Mouse (Mus musculus) CH12.LX (cell line): Measurements from ENCODE around the gene Lrmda.

Source experiments
- CHD2 ChIP-seq: IDR thresholded peaks from 2 replicates; pipeline ENCODE4 v1.6.1; 2011; ENCODE audit warnings: low read length, improper control_type of control experiment
- CTCF ChIP-seq, 2 experiments: IDR thresholded peaks in 1 of 2; conservative IDR thresholded peaks in 1 of 2; 2 replicates each; pipeline ENCODE4 v1.5.1; 2011 to 2012; ENCODE audit warnings: low read depth in 2 of 2, low read length in 2 of 2, improper control_type of control experiment in 1 of 2, inconsistent platforms in 1 of 2, mild to moderate bottlenecking in 1 of 2, moderate library complexity in 1 of 2
- E2F4 ChIP-seq: IDR thresholded peaks from 2 replicates; pipeline ENCODE4 v1.6.1; 2011; ENCODE audit warnings: low read depth, low read length, improper control_type of control experiment; ENCODE audit not compliant: insufficient replicate concordance
- MAX ChIP-seq: IDR thresholded peaks from 2 replicates; pipeline ENCODE4 v1.6.1; 2011; ENCODE audit warnings: low read length, improper control_type of control experiment
- MAZ ChIP-seq: IDR thresholded peaks from 2 replicates; pipeline ENCODE4 v1.6.1; 2012; ENCODE audit warnings: low read depth, mild to moderate bottlenecking, inconsistent platforms, low read length, improper control_type of control experiment, moderate library complexity
- MEF2A ChIP-seq: IDR thresholded peaks from 2 replicates; pipeline ENCODE4 v1.6.1; 2014; ENCODE audit warnings: low read depth, mild to moderate bottlenecking, inconsistent platforms, low read length, improper control_type of control experiment, borderline replicate concordance
- POLR2AphosphoS2 ChIP-seq: IDR thresholded peaks from 2 replicates; pipeline ENCODE4 v1.6.1; 2011; ENCODE audit warnings: low read depth, low read length, improper control_type of control experiment
- RCOR1 ChIP-seq: conservative IDR thresholded peaks from 2 replicates; pipeline ENCODE4 v1.6.1; 2012; ENCODE audit warnings: low read depth, mild to moderate bottlenecking, inconsistent platforms, low read length, improper control_type of control experiment
- SIN3A ChIP-seq: IDR thresholded peaks from 2 replicates; pipeline ENCODE4 v1.6.1; 2012; ENCODE audit warnings: low read length, improper control_type of control experiment, inconsistent platforms
- UBTF ChIP-seq: IDR thresholded peaks from 2 replicates; pipeline ENCODE4 v1.6.1; 2012; ENCODE audit warnings: low read depth, mild to moderate bottlenecking, inconsistent platforms, low read length, improper control_type of control experiment, moderate library complexity
- USF1 ChIP-seq: IDR thresholded peaks from 2 replicates; pipeline ENCODE4 v1.6.1; 2014; ENCODE audit warnings: low read depth, mild to moderate bottlenecking, inconsistent platforms, low read length, improper control_type of control experiment
- ZNF384 ChIP-seq: IDR thresholded peaks from 2 replicates; pipeline ENCODE4 v1.6.1; 2012; ENCODE audit warnings: low read depth, low read length, improper control_type of control experiment, inconsistent platforms

DNA sequence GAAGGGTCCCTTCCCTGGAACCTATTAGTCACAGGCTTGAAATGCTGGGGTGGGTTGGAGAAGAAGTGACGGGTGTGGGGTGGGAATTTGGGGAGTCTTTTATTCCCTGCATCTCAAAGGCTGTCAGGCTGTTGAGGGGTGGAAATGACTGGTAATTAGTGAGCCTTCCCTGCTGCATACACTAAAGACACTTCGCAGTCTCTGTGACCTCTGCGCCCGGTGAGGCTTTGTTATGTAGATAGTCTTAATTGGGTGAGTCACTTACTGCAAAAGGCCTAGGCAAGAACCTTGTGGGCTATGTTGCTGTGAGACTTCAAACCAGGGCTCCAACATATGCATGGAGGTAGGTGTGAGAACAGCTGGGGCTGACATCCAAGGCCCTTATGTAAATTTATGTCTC is 14.6 kb upstream of the Lrmda start:
- TF ChIP-seq E2F4 (no peak), SIN3A (no peak), RCOR1 (no peak), UBTF (no peak), USF1 (no peak), MAX (no peak), MAZ (no peak), MEF2A (no peak), CHD2 (no peak), ZNF384 (no peak), POLR2AphosphoS2 (no peak), CTCF (conservative IDR thresholded peaks at IDR 0.05 in 1 of 2, IDR thresholded peaks at IDR 0.05 in 1 of 2; ENCODE audit: low read depth in 2 of 2, low read length in 2 of 2) (no peak)
